Mouse (Mus musculus): ENCODE results near the gene Pax5.

Pax5 gene

GRCm38 (mm10) chr4:44544495-44544894 is 165.8 kb downstream of the Pax5 start:
- DNase-seq (ENCODE audit: low read depth, low spot score) = no peak

- DNase-seq (ENCODE audit: low read depth, low spot score) = no peak
Measured at GRCm38 (mm10) chr4:44543880-44544279, 166.4 kb downstream of the Pax5 start.

GRCm38 (mm10) chr4:44542101-44542500 is 168.2 kb downstream of the Pax5 start:
- no peak for DNase-seq (ENCODE audit: low read depth, low spot score)

- no peak for DNase-seq (ENCODE audit: low read depth, low spot score)
Measured at GRCm38 (mm10) chr4:44538488-44538887, 171.8 kb downstream of the Pax5 start.

- DNase-seq (ENCODE audit: low read depth, low spot score) = no peak
Measured at GRCm38 (mm10) chr4:44536794-44537193, 173.5 kb downstream of the Pax5 start.

GRCm38 (mm10) chr4:44535646-44536045 is 174.6 kb downstream of the Pax5 start:
- DNase-seq (ENCODE audit: low read depth, low spot score) = no peak

GRCm38 (mm10) chr4:44533286-44533685 is 177.0 kb downstream of the Pax5 start:
- DNase-seq (ENCODE audit: low read depth, low spot score) = no peak

- DNase-seq (ENCODE audit: low read depth, low spot score) = no peak
Measured at GRCm38 (mm10) chr4:44532731-44533130, 177.6 kb downstream of the Pax5 start.

- no peak for DNase-seq (ENCODE audit: low read depth, low spot score)
Measured at GRCm38 (mm10) chr4:44525336-44525735, 185.0 kb downstream of the Pax5 start.

- no peak for DNase-seq (ENCODE audit: low read depth, low spot score)
Measured at GRCm38 (mm10) chr4:44518923-44519322, 191.4 kb downstream of the Pax5 start.

- no peak for DNase-seq (ENCODE audit: low read depth, low spot score)
Measured at GRCm38 (mm10) chr4:44513981-44514380, 196.3 kb downstream of the Pax5 start.

GRCm38 (mm10) chr4:44511682-44512081 is 198.6 kb downstream of the Pax5 start:
- peak; percentile 29 for DNase-seq (ENCODE audit: low read depth, low spot score)

- DNase-seq (ENCODE audit: low read depth, low spot score) = no peak
Measured at GRCm38 (mm10) chr4:44508386-44509226, 201.7 kb downstream of the Pax5 start.

GRCm38 (mm10) chr4:44507861-44508260 is 202.4 kb downstream of the Pax5 start:
- DNase-seq (ENCODE audit: low read depth, low spot score) = no peak

GRCm38 (mm10) chr4:44504998-44505397 is 205.3 kb downstream of the Pax5 start:
- no peak for DNase-seq (ENCODE audit: low read depth, low spot score)

GRCm38 (mm10) chr4:44502196-44502867 is 208.0 kb downstream of the Pax5 start:
- DNase-seq (ENCODE audit: low read depth, low spot score) = no peak

- DNase-seq (ENCODE audit: low read depth, low spot score) = no peak
Measured at GRCm38 (mm10) chr4:44498156-44498555, 212.1 kb downstream of the Pax5 start.

- no peak for DNase-seq (ENCODE audit: low read depth, low spot score)
Measured at GRCm38 (mm10) chr4:44495836-44496235, 214.5 kb downstream of the Pax5 start.

GRCm38 (mm10) chr4:44493756-44494155 is 216.5 kb downstream of the Pax5 start:
- DNase-seq (ENCODE audit: low read depth, low spot score) = no peak

GRCm38 (mm10) chr4:44490872-44491271 is 219.4 kb downstream of the Pax5 start:
- no peak for DNase-seq (ENCODE audit: low read depth, low spot score)

- no peak for DNase-seq (ENCODE audit: low read depth, low spot score)
Measured at GRCm38 (mm10) chr4:44488702-44489101, 221.6 kb downstream of the Pax5 start.

- DNase-seq (ENCODE audit: low read depth, low spot score) = no peak
Measured at GRCm38 (mm10) chr4:44488219-44488618, 222.1 kb downstream of the Pax5 start.

- DNase-seq (ENCODE audit: low read depth, low spot score) = no peak
Measured at GRCm38 (mm10) chr4:44482851-44483250, 227.4 kb downstream of the Pax5 start.

Data from WW6 (cell line).